In genomic region chr16:87524228-87524627, GRCm38 (mm10) we compare ENCODE assay signal across 22 mouse cellular contexts. TPM values are rescaled to one million over a fixed set of nuclear protein-coding genes. Genes with fewer than 3 reads are reported as not detected.
DNase-seq lines count a peak whose midpoint lies in the region; ATAC-seq lines count a peak whose summit lies in the region.
"Had no signal": no experiment of that assay in that cellular context is flagged by ENCODE, and none has a peak within 500 bp of the region (broad histone marks: within the 10 kb centered on the region; RNA-seq: fewer than 3 reads in every experiment).

No protein-coding gene starts in this region.

- no peak for DNase-seq in liver
- DNase-seq in spleen, postnatal 36 days (ENCODE audit: low spot score in 2 of 2), result no peak
- DNase-seq in cerebellum, adult 8-10 months, result no peak
- DNase-seq: cerebellum, adult 11 months; cerebellum, adult 9-10 months; cerebellum, postnatal 25 days; gastrocnemius, postnatal 10 days; heart, adult 2 months; heart, postnatal 14 days had no signal

- H3K36me3 ChIP-seq in liver, embryonic 12.5 days, result no peaks in the 10 kb centered on the region
- no peaks in the 10 kb centered on the region for H3K36me3 ChIP-seq in liver, embryonic 16.5 days (ENCODE audit: control insufficient read depth, insufficient read depth)
- H3K36me3 ChIP-seq: embryonic facial prominence, embryonic 13.5 days; forebrain, embryonic 12.5 days; heart, embryonic 15.5 days; hindbrain, embryonic 13.5 days had no signal

- 59% methylated on average over 5 of the region's 5 CpGs for WGBS in liver, embryonic 12.5 days (ENCODE audit: insufficient replicate concordance)
- WGBS in liver, embryonic 16.5 days (ENCODE audit: insufficient replicate concordance), result 58% methylated on average over 5 of the region's 5 CpGs

- no peaks in the 10 kb centered on the region for H3K4me1 ChIP-seq in liver, embryonic 12.5 days
- H3K4me1 ChIP-seq in liver, embryonic 16.5 days (ENCODE audit: control insufficient read depth, low read depth, low read length), result no peaks in the 10 kb centered on the region
- H3K4me1 ChIP-seq: embryonic facial prominence, embryonic 13.5 days; forebrain, embryonic 12.5 days had no signal

- H3K4me3 ChIP-seq in liver, embryonic 12.5 days, result no peak overlapping the region
- H3K4me3 ChIP-seq in liver, embryonic 16.5 days (ENCODE audit: low read depth, low read length), result no peak overlapping the region
- H3K4me3 ChIP-seq: embryonic facial prominence, embryonic 13.5 days; forebrain, embryonic 12.5 days; heart, adult 2 months; heart, embryonic 15.5 days; hindbrain, embryonic 13.5 days had no signal

- no peak overlapping the region for H3K4me2 ChIP-seq in liver, embryonic 12.5 days
- no peak overlapping the region for H3K4me2 ChIP-seq in liver, embryonic 16.5 days (ENCODE audit: low read depth, low read length)
- H3K4me2 ChIP-seq: embryonic facial prominence, embryonic 13.5 days; forebrain, embryonic 12.5 days; heart, embryonic 11.5 days; heart, embryonic 15.5 days; hindbrain, embryonic 13.5 days had no signal

- no peaks in the 10 kb centered on the region for H3K9me3 ChIP-seq in liver, embryonic 12.5 days (replicated peaks)
- H3K9me3 ChIP-seq in liver, embryonic 16.5 days (replicated peaks; ENCODE audit: control insufficient read depth, low read length), result no peaks in the 10 kb centered on the region
- H3K9me3 ChIP-seq: embryonic facial prominence, embryonic 13.5 days; forebrain, embryonic 12.5 days; heart, embryonic 15.5 days; hindbrain, embryonic 13.5 days had no signal

- peak; percentile 57 for ATAC-seq in liver, embryonic 12.5 days
- ATAC-seq in granulocyte monocyte progenitor cell, adult 5-6 weeks (replicated peaks; ENCODE audit: poor library complexity, severe bottlenecking), result peak; percentile 58; the same call in 1 of the 2 replicates
- peak; percentile 89 for ATAC-seq in liver, embryonic 16.5 days (ENCODE audit: low read depth)
- ATAC-seq: activated CD4-positive, CD25-positive, alpha-beta regulatory T cell, adult 4 months; forebrain, embryonic 16.5 days; hindbrain, postnatal 0 days; Patski had no signal

- H3K27me3 ChIP-seq in liver, embryonic 12.5 days (replicated peaks), result no peaks in the 10 kb centered on the region
- H3K27me3 ChIP-seq in liver, embryonic 16.5 days (ENCODE audit: control insufficient read depth, insufficient read depth, low read depth, low read length), result no peaks in the 10 kb centered on the region
- H3K27me3 ChIP-seq: embryonic facial prominence, embryonic 13.5 days; forebrain, embryonic 12.5 days; heart, embryonic 15.5 days; hindbrain, embryonic 13.5 days; Patski had no signal

- H3K9ac ChIP-seq in liver, embryonic 12.5 days, result no peak overlapping the region
- no peak overlapping the region for H3K9ac ChIP-seq in liver, embryonic 16.5 days (ENCODE audit: low read depth, low read length)
- H3K9ac ChIP-seq: embryonic facial prominence, embryonic 13.5 days; forebrain, embryonic 12.5 days; heart, embryonic 15.5 days; hindbrain, embryonic 13.5 days had no signal

- H3K27ac ChIP-seq in liver, embryonic 12.5 days, result no peak overlapping the region
- H3K27ac ChIP-seq in liver, embryonic 16.5 days (ENCODE audit: low read length), result no peak overlapping the region
- H3K27ac ChIP-seq: embryonic facial prominence, embryonic 13.5 days; forebrain, embryonic 12.5 days; heart, adult 2 months; heart, embryonic 15.5 days; hindbrain, embryonic 13.5 days; hindbrain, postnatal 0 days had no signal

RNA-seq across cellular contexts. Expression of gene Cct8, which starts 28.6 kb away (rescaled TPM):
- 395 and 399 TPM in 2 replicates for polyA plus RNA-seq in liver, embryonic 12.5 days (2016; fragmentation: Nextera tagmentation; extraction: Ambion mirVana)
- 288 and 293 TPM in 2 replicates for total RNA-seq in granulocyte monocyte progenitor cell, adult 5-6 weeks (2014; fragmentation: Nextera tagmentation)
- 889 and 1,095 TPM in 2 replicates for total RNA-seq in granulocyte monocyte progenitor cell, adult 5-6 weeks (2017)
- polyA plus RNA-seq in liver, embryonic 16.5 days (2015; fragmentation: Nextera tagmentation; extraction: Ambion mirVana), result 185 and 211 TPM in 2 replicates

RNA-seq across cellular contexts. Expression of gene Map3k7cl, which starts 28.9 kb away (rescaled TPM):
- polyA plus RNA-seq in liver, embryonic 12.5 days (2016; fragmentation: Nextera tagmentation; extraction: Ambion mirVana), result not detected in 2 replicates
- total RNA-seq in granulocyte monocyte progenitor cell, adult 5-6 weeks (2014; fragmentation: Nextera tagmentation), result not detected in 2 replicates
- not detected in 2 replicates for total RNA-seq in granulocyte monocyte progenitor cell, adult 5-6 weeks (2017)
- polyA plus RNA-seq in liver, embryonic 16.5 days (2015; fragmentation: Nextera tagmentation; extraction: Ambion mirVana), result 0.09 TPM in 1 of 2 replicates, not detected in the other
- total RNA-seq: hematopoietic stem cell, adult 5-6 weeks had no signal
- polyA plus RNA-seq: activated CD4-positive, CD25-positive, alpha-beta regulatory T cell, adult 4 months; embryonic facial prominence, embryonic 13.5 days; forebrain, embryonic 12.5 days; heart, embryonic 11.5 days had no signal
